Mouse (Mus musculus): ENCODE measurements around the gene Sowahb. TPM values are rescaled to one million over a fixed set of nuclear protein-coding genes. Genes with fewer than 3 reads are reported as not detected.

Sowahb gene
- total RNA-seq, 4 experiments from 2014 or later: 15.2 to 18.2 (median 17.4) TPM

- DNase-seq (ENCODE audit: low spot score in 2 of 2): peak in 1 of 2 experiments; percentile 64
These were observed 38.9 kb downstream of the Sowahb start for GRCm38 (mm10) chr5:93005815-93006341.

- peak; percentile 19 to 72 for DNase-seq (ENCODE audit: low spot score in 2 of 2)
These were observed 39.5 kb downstream of the Sowahb start for GRCm38 (mm10) chr5:93005229-93005814.

GRCm38 (mm10) chr5:93002615-93003014 is 42.2 kb downstream of the Sowahb start:
- DNase-seq (ENCODE audit: low spot score in 2 of 2): no peak

GRCm38 (mm10) chr5:93000774-93001757 is 43.8 kb downstream of the Sowahb start:
- peak; percentile 39 to 82 for DNase-seq (ENCODE audit: low spot score in 2 of 2)

- DNase-seq (ENCODE audit: low spot score in 2 of 2): no peak
These were observed 44.8 kb downstream of the Sowahb start for GRCm38 (mm10) chr5:93000060-93000459.

- no peak for DNase-seq (ENCODE audit: low spot score in 2 of 2)
These were observed 46.3 kb downstream of the Sowahb start for GRCm38 (mm10) chr5:92998494-92999016.

- no peak for DNase-seq (ENCODE audit: low spot score in 2 of 2)
These were observed 47.2 kb downstream of the Sowahb start for GRCm38 (mm10) chr5:92997428-92998120.

GRCm38 (mm10) chr5:92994861-92995260 is 50.0 kb downstream of the Sowahb start:
- no peak for DNase-seq (ENCODE audit: low spot score in 2 of 2)

GRCm38 (mm10) chr5:92994309-92994708 is 50.5 kb downstream of the Sowahb start:
- DNase-seq (ENCODE audit: low spot score in 2 of 2): no peak

GRCm38 (mm10) chr5:92992106-92992505 is 52.7 kb downstream of the Sowahb start:
- DNase-seq (ENCODE audit: low spot score in 2 of 2): no peak

Other genes with a start within 250 kb of the Sowahb start
- gene Sept11, start 48.4 kb upstream of the Sowahb start, total RNA-seq (2022): 100 to 1,000 TPM; 172 to 182 (median 180) TPM
- gene Ccni, start 161.5 kb upstream of the Sowahb start, total RNA-seq (2022): 100 to 1,000 TPM; 272 to 320 (median 294) TPM
- 1 to 10 TPM in 2 of 4 experiments, under 1 TPM in 2; 0.40 to 1.3 (median 1.1) TPM for gene 2010109A12Rik, start 161.5 kb upstream of the Sowahb start, total RNA-seq (2022)
- gene Ccng2, start 222.2 kb upstream of the Sowahb start, total RNA-seq (2022): 10 to 100 TPM; 35.5 to 39.6 (median 38.0) TPM

Data from left cerebral cortex, adult 8-10 months (tissue).